Comparison of ENCODE assay signal across 18 mouse cellular contexts in the genomic region with DNA sequence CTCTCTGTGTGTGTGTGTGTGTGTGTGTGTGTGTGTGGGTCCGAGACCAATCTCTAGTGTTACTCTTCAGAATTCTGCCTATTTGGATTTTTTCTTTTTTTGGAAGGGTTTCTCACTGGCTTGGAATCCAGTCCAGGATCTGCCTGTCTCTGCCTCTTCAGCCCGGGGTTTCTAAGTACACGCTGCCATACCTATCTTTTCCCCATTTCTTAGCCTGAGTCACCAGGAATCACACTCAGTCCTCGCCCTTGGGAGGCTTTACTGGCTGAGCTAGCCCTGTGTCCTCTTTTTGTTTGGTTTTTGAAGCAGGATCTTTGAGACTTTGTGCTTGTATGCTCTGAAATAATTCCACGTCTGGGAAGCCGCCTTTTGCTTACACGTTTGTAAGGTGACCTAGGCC. TPM values are rescaled to one million over a fixed set of nuclear protein-coding genes. Genes with fewer than 3 reads are reported as not detected.
A peak's percentile ranks its signal among the peaks of the same experiment; 100 is the strongest.
DNase-seq lines count a peak whose midpoint lies in the region; ATAC-seq and TF ChIP-seq lines count a peak whose summit lies in the region.
"Had no signal": no experiment of that assay in that cellular context is flagged by ENCODE, and none has a peak within 500 bp of the region (broad histone marks: within the 10 kb centered on the region; RNA-seq: fewer than 3 reads in every experiment).

No protein-coding gene starts in this region.

- TF ChIP-seq CTCF in brain, embryonic 14.5 days (IDR thresholded peaks at IDR 0.05; ENCODE audit: borderline replicate concordance, extremely low read depth, insufficient read depth, insufficient read length) = no peak
- TF ChIP-seq CTCF in midbrain, postnatal 0 days (IDR thresholded peaks at IDR 0.05) = no peak
- TF ChIP-seq CTCF in lung, adult 2 months (IDR thresholded peaks at IDR 0.05; ENCODE audit: insufficient read depth, low read length) = no peak

- ATAC-seq in forebrain, embryonic 13.5 days = no peak
- ATAC-seq in hindbrain, embryonic 15.5 days (ENCODE audit: low FRiP score, low read depth) = no peak
- no peak for ATAC-seq in midbrain, postnatal 0 days (ENCODE audit: low FRiP score)
- no peak for ATAC-seq in intestine, embryonic 16.5 days
- ATAC-seq: CD4-positive, CD25-positive, alpha-beta regulatory T cell, adult 4 months had no signal

- H3K36me3 ChIP-seq in forebrain, embryonic 13.5 days (ENCODE audit: poor library complexity, severe bottlenecking) = peaks cover 53% of the 10 kb centered on the region
- peaks cover 23% of the 10 kb centered on the region for H3K36me3 ChIP-seq in hindbrain, embryonic 15.5 days
- H3K36me3 ChIP-seq in midbrain, postnatal 0 days (ENCODE audit: insufficient read depth, low read length) = peaks cover 38% of the 10 kb centered on the region
- H3K36me3 ChIP-seq in intestine, embryonic 16.5 days (ENCODE audit: control insufficient read depth, insufficient read depth, low read length) = no peaks in the 10 kb centered on the region
- H3K36me3 ChIP-seq: heart, embryonic 13.5 days; limb, embryonic 12.5 days; liver, embryonic 15.5 days had no signal

- H3K9me3 ChIP-seq in forebrain, embryonic 13.5 days (replicated peaks) = no peaks in the 10 kb centered on the region
- no peaks in the 10 kb centered on the region for H3K9me3 ChIP-seq in hindbrain, embryonic 15.5 days
- no peaks in the 10 kb centered on the region for H3K9me3 ChIP-seq in midbrain, postnatal 0 days (ENCODE audit: low read length)
- H3K9me3 ChIP-seq in intestine, embryonic 16.5 days (ENCODE audit: control insufficient read depth, low read length) = no peaks in the 10 kb centered on the region
- H3K9me3 ChIP-seq: heart, embryonic 13.5 days; limb, embryonic 12.5 days; liver, embryonic 15.5 days had no signal

- TF ChIP-seq POLR2A in brain, embryonic 14.5 days (IDR thresholded peaks at IDR 0.05; ENCODE audit: borderline replicate concordance, extremely low read depth, insufficient read depth, insufficient read length, poor library complexity, severe bottlenecking) = no peak
- TF ChIP-seq POLR2A in lung, adult 2 months (IDR thresholded peaks at IDR 0.05; ENCODE audit: borderline replicate concordance, extremely low read depth, low read depth, low read length) = no peak

- H3K4me3 ChIP-seq in forebrain, embryonic 13.5 days = no peak overlapping the region
- H3K4me3 ChIP-seq in hindbrain, embryonic 15.5 days = no peak overlapping the region
- H3K4me3 ChIP-seq in midbrain, postnatal 0 days (ENCODE audit: low read depth, low read length) = no peak overlapping the region
- no peak overlapping the region for H3K4me3 ChIP-seq in lung, adult 2 months (replicated peaks; ENCODE audit: extremely low read depth, low read depth, low read length)
- no peak overlapping the region for H3K4me3 ChIP-seq in intestine, embryonic 16.5 days (ENCODE audit: low read length)
- H3K4me3 ChIP-seq: heart, embryonic 13.5 days; limb, embryonic 12.5 days; liver, embryonic 15.5 days had no signal

- H3K27ac ChIP-seq in forebrain, embryonic 13.5 days = peak overlapping the region; percentile 85
- H3K27ac ChIP-seq in hindbrain, embryonic 15.5 days (replicated peaks) = peak overlapping the region; percentile 72
- H3K27ac ChIP-seq in midbrain, postnatal 0 days (ENCODE audit: low read depth, low read length) = peak overlapping the region; percentile 43; the same call in 1 of the 2 replicates
- H3K27ac ChIP-seq in intestine, embryonic 16.5 days (ENCODE audit: low read length) = no peak overlapping the region
- H3K27ac ChIP-seq: heart, embryonic 13.5 days; kidney, postnatal 0 days; limb, embryonic 12.5 days; liver, embryonic 15.5 days had no signal

- no peak overlapping the region for H3K4me2 ChIP-seq in forebrain, embryonic 13.5 days
- no peak overlapping the region for H3K4me2 ChIP-seq in hindbrain, embryonic 15.5 days
- H3K4me2 ChIP-seq in midbrain, postnatal 0 days (ENCODE audit: low read depth, low read length, poor library complexity, severe bottlenecking) = no peak overlapping the region
- H3K4me2 ChIP-seq in intestine, embryonic 16.5 days (ENCODE audit: low read depth, low read length) = no peak overlapping the region
- H3K4me2 ChIP-seq: heart, embryonic 13.5 days; limb, embryonic 12.5 days; liver, embryonic 15.5 days had no signal

- H3K4me1 ChIP-seq in forebrain, embryonic 13.5 days = peaks cover 37% of the 10 kb centered on the region
- H3K4me1 ChIP-seq in hindbrain, embryonic 15.5 days (replicated peaks) = peaks cover 30% of the 10 kb centered on the region
- H3K4me1 ChIP-seq in midbrain, postnatal 0 days (ENCODE audit: insufficient read depth, low read length) = 0 out of 2 replicates have a peak, but pooled peaks cover 6% of the 10 kb centered on the region
- no peaks in the 10 kb centered on the region for H3K4me1 ChIP-seq in lung, adult 2 months (ENCODE audit: control insufficient read depth, insufficient read depth, low read length)
- peaks cover 16% of the 10 kb centered on the region; the same call in 1 of the 2 replicates for H3K4me1 ChIP-seq in intestine, embryonic 16.5 days (ENCODE audit: control insufficient read depth, insufficient read depth, low read length)
- H3K4me1 ChIP-seq: liver, embryonic 15.5 days had no signal

- WGBS in forebrain, embryonic 13.5 days = 70% methylated on average over 7 of the region's 7 CpGs
- 55% methylated on average over 7 of the region's 7 CpGs for WGBS in hindbrain, embryonic 15.5 days
- WGBS in midbrain, postnatal 0 days = 75% methylated on average over 7 of the region's 7 CpGs
- 58% methylated on average over 7 of the region's 7 CpGs for WGBS in lung, adult 2 months
- 71% methylated on average over 7 of the region's 7 CpGs for WGBS in intestine, embryonic 16.5 days

- H3K27me3 ChIP-seq in forebrain, embryonic 13.5 days = no peaks in the 10 kb centered on the region
- H3K27me3 ChIP-seq in hindbrain, embryonic 15.5 days = no peaks in the 10 kb centered on the region
- H3K27me3 ChIP-seq in midbrain, postnatal 0 days (ENCODE audit: insufficient read depth, low read length) = no peaks in the 10 kb centered on the region
- H3K27me3 ChIP-seq in intestine, embryonic 16.5 days (replicated peaks; ENCODE audit: control insufficient read depth, insufficient read depth, low read length) = no peaks in the 10 kb centered on the region
- H3K27me3 ChIP-seq: limb, embryonic 12.5 days; liver, embryonic 15.5 days had no signal

- DNase-seq in brain, embryonic 14.5 days (ENCODE audit: low read depth) = peak; percentile 45
- DNase-seq in midbrain, postnatal 0 days (ENCODE audit: low spot score) = no peak
- no peak for DNase-seq in lung, adult 2 months
- DNase-seq in urinary bladder, adult 2 months (ENCODE audit: low spot score) = no peak
- DNase-seq in cerebellum, postnatal 14 days = no peak
- DNase-seq: cerebellum, adult 2 months; gastrocnemius, postnatal 36 days; lung, postnatal 36 days; right cerebral cortex, postnatal 25 days had no signal

- H3K9ac ChIP-seq in forebrain, embryonic 13.5 days = peak overlapping the region; percentile 1; the same call in 1 of the 2 replicates
- H3K9ac ChIP-seq in hindbrain, embryonic 15.5 days = no peak overlapping the region
- no peak overlapping the region for H3K9ac ChIP-seq in midbrain, postnatal 0 days (replicated peaks; ENCODE audit: low read length, poor library complexity, severe bottlenecking)
- H3K9ac ChIP-seq in intestine, embryonic 16.5 days (ENCODE audit: low read depth, low read length) = no peak overlapping the region
- H3K9ac ChIP-seq: heart, embryonic 13.5 days; limb, embryonic 12.5 days; liver, embryonic 15.5 days had no signal

RNA-seq across cellular contexts. Expression of a gene that starts 31.6 kb away (rescaled TPM):
- 44.6 and 69.0 TPM in 2 replicates for polyA plus RNA-seq in brain, embryonic 14.5 days (2012; rRNA removed)
- polyA plus RNA-seq in forebrain, embryonic 13.5 days (2015; fragmentation: Nextera tagmentation; extraction: Ambion mirVana) = 18.6 and 21.6 TPM in 2 replicates
- polyA plus RNA-seq in hindbrain, embryonic 15.5 days (2015; fragmentation: Nextera tagmentation; extraction: Ambion mirVana) = 60.0 and 64.1 TPM in 2 replicates
- total RNA-seq in midbrain, postnatal 0 days (2014; rRNA removed) = 207 and 209 TPM in 2 replicates
- polyA plus RNA-seq in midbrain, postnatal 0 days (2015; fragmentation: Nextera tagmentation; extraction: Ambion mirVana) = 68.6 and 72.5 TPM in 2 replicates
- polyA plus RNA-seq in lung, adult 2 months (2012; rRNA removed) = 2.9 and 3.9 TPM in 2 replicates
- polyA plus RNA-seq in intestine, embryonic 16.5 days (2015; fragmentation: Nextera tagmentation; extraction: Ambion mirVana) = 3.8 and 4.4 TPM in 2 replicates
- 5.8 and 8.6 TPM in 2 replicates for polyA plus RNA-seq in urinary bladder, adult 2 months (2012; rRNA removed)
- total RNA-seq: monocyte, adult 5-6 weeks had no signal
- polyA plus RNA-seq: CD4-positive, CD25-positive, alpha-beta regulatory T cell, adult 4 months had no signal
